Mouse (Mus musculus): ENCODE data around the gene Litaf.

Gene Litaf

GRCm38 (mm10) chr16:10936700-10937319 lies 129.1 kb downstream of the Litaf start:
- in situ Hi-C loops (cut with MboI; ENCODE audit: unreplicated experiment in 2 of 2) = no loop called here

- in situ Hi-C loops (cut with MboI; ENCODE audit: unreplicated experiment in 2 of 2) = no loop called here
Observed at GRCm38 (mm10) chr16:10934047-10934446, 131.9 kb downstream of the Litaf start.

GRCm38 (mm10) chr16:10933372-10933771 lies 132.6 kb downstream of the Litaf start:
- in situ Hi-C loops (cut with MboI; ENCODE audit: unreplicated experiment in 2 of 2) = no loop called here

- in situ Hi-C loops (cut with MboI; ENCODE audit: unreplicated experiment in 2 of 2) = no loop called here
Observed at GRCm38 (mm10) chr16:10927026-10927425, 138.9 kb downstream of the Litaf start.

GRCm38 (mm10) chr16:10925591-10926180 lies 140.3 kb downstream of the Litaf start:
- in situ Hi-C loops (cut with MboI; ENCODE audit: unreplicated experiment in 2 of 2) = no loop called here

- in situ Hi-C loops (cut with MboI; ENCODE audit: unreplicated experiment in 2 of 2) = no loop called here
Observed at GRCm38 (mm10) chr16:10923561-10923960, 142.4 kb downstream of the Litaf start.

GRCm38 (mm10) chr16:10919856-10920255 lies 146.1 kb downstream of the Litaf start:
- in situ Hi-C loops (cut with MboI; ENCODE audit: unreplicated experiment in 2 of 2) = no loop called here

- in situ Hi-C loops (cut with MboI; ENCODE audit: unreplicated experiment in 2 of 2) = no loop called here
Observed at GRCm38 (mm10) chr16:10916271-10916670, 149.7 kb downstream of the Litaf start.

- in situ Hi-C loops (cut with MboI; ENCODE audit: unreplicated experiment in 2 of 2) = no loop called here
Observed at GRCm38 (mm10) chr16:10915066-10915465, 150.9 kb downstream of the Litaf start.

- in situ Hi-C loops (cut with MboI; ENCODE audit: unreplicated experiment in 2 of 2) = no loop called here
Observed at GRCm38 (mm10) chr16:10911061-10911460, 154.9 kb downstream of the Litaf start.

- in situ Hi-C loops (cut with MboI; ENCODE audit: unreplicated experiment in 2 of 2) = no loop called here
Observed at GRCm38 (mm10) chr16:10910541-10910940, 155.4 kb downstream of the Litaf start.

Measured in v-Abl transformed pro-B cells (cell line).